Mouse (Mus musculus): ENCODE data around the gene Epb41l2. TPM values are rescaled to one million over a fixed set of nuclear protein-coding genes. Genes with fewer than 3 reads are reported as not detected.

The Epb41l2 gene
- polyA plus RNA-seq, 1 experiment from 2014 or later = 41.3 TPM

DNA sequence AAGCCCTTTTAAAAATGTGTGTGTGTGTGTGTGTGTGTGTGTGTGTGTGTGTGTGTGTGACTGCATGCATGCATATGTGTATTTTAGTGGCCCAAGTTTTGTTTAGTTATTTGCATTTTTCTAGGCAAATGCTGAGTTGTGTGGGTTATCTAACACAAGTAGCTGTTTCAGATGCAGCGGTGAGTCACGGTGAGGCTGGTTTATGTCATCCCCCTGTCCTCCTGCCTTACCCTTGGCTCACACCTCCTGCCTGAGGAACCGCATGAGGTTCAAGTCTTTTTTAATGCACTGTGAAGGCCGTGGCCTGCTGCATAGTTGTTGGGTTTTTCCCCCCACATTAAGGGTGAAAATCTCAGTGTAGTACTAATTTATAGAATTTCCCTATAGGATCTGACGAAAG, 73.3 kb downstream of the Epb41l2 start:
- H3K27me3 ChIP-seq = no peaks in the 10 kb centered on the region
- no peak for TF ChIP-seq CTCF (IDR thresholded peaks at IDR 0.05)

DNA sequence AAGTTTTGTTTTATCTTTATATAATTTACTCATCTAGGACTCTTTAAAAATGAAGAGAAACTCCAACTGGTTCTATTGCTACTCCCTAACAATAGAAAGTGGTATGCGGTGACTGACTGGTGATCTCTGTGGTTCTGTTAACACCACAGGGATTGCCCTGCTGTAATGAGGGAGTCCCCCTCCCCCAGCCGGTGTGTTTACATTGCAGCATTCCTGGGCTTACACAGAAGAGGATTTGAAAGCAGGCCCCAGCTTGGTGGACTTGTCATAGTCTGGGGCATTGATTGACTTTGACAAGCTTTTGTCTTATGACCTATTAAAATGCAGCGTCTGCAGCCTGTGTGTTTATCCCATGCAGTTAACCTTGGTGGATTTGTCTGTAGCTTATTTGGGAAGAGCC, 73.9 kb downstream of the Epb41l2 start:
- ChIA-PET POLR2A (no interaction called here), CTCF (interaction anchor here (0.9 to 1.2 kb wide), 3 partner anchors 16 to 44 kb away, joined by 3 to 4 read pairs (median 4); no protein-coding TSS in a partner anchor)
- ATAC-seq (peak; percentile 67), DNase-seq (ENCODE audit: low read depth, low spot score) (no peak)
- no peak for TF ChIP-seq CTCF (IDR thresholded peaks at IDR 0.05)
- in situ Hi-C loops (cut with MboI; ENCODE audit: low pct_unique_long_range_greater_than_20kb) = no loop called here
- no peaks in the 10 kb centered on the region for H3K27me3 ChIP-seq

More for the DNA sequence above, 73.3 kb downstream of the Epb41l2 start:
- ChIA-PET CTCF (interaction anchor here (1.2 kb wide), 1 partner anchor 32 kb away, joined by 4 read pairs; no protein-coding TSS in a partner anchor), POLR2A (no interaction called here)
- peak; percentile 78 for ATAC-seq
- DNase-seq (ENCODE audit: low read depth, low spot score) = no peak
- in situ Hi-C loops (cut with MboI; ENCODE audit: low pct_unique_long_range_greater_than_20kb) = no loop called here

DNA sequence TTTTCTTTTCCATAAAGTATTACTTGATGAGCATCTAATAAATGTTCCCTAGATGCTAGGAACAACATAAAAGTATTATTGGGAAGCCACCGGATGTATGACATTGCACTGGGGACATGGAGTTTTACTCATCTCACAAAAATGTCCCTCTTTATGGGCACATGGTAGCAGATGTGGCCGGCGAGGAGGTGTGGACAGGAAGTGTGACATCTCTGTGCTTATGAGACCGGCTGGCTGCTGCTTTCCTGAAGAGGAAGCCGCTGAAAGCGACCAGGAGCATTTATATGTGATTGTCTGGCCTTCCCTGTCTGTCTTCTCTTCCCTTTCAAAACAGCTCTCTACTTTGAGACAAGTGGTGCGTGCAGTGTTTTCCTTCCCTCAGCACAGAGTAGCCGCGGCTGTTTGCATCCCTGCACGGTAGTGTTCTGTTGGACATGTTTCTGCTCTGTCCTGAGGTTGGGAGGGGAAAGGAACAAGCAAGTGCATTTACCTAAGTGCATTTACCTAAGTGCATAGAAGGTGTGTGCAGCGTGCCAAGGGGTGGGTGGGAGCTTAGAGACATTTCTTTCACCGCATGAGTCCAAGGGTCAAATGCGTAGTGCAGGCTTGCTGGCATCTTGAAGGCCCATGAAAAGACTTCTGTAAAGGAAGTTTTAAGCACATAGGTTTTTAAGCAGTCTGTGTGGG, 74.9 kb downstream of the Epb41l2 start:
- in situ Hi-C loops (cut with MboI; ENCODE audit: low pct_unique_long_range_greater_than_20kb) = no loop called here
- ChIA-PET CTCF (interaction anchor here (0.9 to 1.1 kb wide), 2 partner anchors 15 to 44 kb away, joined by 3 to 4 read pairs; no protein-coding TSS in a partner anchor), POLR2A (no interaction called here)
- ATAC-seq (no peak), DNase-seq (ENCODE audit: low read depth, low spot score) (no peak)
- no peaks in the 10 kb centered on the region for H3K27me3 ChIP-seq
- no peak for TF ChIP-seq CTCF (IDR thresholded peaks at IDR 0.05)

DNA sequence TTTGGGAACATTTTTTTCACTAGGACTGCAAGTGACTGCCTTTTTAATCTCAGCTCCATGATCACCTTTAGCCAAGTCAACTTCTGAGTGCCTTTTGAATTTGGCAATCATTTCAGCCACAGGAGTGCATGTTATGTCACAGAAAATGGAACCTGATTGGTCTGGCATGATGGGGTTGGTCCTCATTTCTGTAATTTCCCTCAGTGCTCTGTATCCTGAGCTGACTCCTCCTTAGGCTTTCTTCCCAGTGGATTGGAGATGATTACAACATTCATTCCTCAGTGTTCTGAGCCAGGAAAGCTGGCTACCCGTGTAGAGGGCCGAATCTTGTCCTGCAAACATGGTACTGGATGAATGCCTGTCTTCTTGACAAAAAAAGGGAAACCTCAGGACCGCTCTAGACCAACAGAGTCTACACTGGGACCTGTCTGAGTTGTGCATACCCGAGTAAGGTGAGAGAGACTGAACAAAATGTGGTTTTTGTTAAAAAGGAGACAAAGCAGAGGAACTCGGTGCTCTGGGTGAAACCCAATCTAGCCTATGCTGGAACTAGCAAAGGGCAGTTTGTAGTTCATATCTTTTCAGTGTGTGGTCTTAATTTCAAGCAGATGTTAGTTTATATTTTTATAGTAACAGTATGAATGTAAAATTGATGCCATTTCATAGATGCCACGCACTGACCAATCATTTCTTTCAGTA, 77.3 kb downstream of the Epb41l2 start:
- no peaks in the 10 kb centered on the region for H3K27me3 ChIP-seq
- POLR2A ChIA-PET = interaction anchor here (1.1 kb wide), 1 partner anchor 26 kb away, joined by 3 read pairs; no protein-coding TSS in a partner anchor
- ATAC-seq (no peak), DNase-seq (ENCODE audit: low read depth, low spot score) (no peak)
- no peak for TF ChIP-seq CTCF (IDR thresholded peaks at IDR 0.05)
- in situ Hi-C loops (cut with MboI; ENCODE audit: low pct_unique_long_range_greater_than_20kb) = no loop called here
- CTCF ChIA-PET = interaction anchor here (1.0 kb wide), 1 partner anchor 8 kb away, joined by 3 read pairs; no protein-coding TSS in a partner anchor

DNA sequence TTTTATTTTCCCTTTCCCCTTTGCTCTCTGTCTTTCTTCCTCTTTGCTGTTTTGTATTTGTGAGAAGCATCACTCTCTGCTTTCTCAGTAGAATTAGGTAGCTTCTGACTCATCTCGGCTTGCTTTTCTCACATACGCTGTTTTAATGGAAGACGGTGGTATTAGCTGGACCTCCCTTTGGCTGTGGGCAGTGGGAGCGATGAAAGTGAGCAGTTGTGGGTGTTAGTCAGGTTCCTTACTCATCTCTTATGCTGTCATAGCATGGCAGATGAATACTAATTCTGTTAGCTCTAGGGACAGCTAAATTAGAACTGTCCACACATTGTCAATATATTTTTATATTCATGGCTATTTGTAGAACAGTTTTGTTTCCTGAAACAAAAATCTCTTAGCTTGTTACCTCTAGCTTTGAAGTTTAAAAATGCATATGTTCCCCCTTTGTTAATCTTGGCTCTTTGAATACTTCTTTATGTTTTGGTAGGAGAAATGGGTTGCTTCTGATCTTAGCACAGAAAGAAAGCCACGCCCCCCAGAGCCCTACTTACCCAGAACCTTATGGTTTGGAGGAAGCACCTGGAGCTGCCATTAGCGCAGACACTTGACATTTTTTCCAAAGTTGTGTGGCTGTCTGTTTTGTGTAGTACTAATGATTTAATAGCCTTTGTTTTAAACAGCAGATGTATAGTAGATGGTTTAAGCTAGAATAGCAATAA, 78.1 kb downstream of the Epb41l2 start:
- no peak for TF ChIP-seq CTCF (IDR thresholded peaks at IDR 0.05)
- in situ Hi-C loops (cut with MboI; ENCODE audit: low pct_unique_long_range_greater_than_20kb) = no loop called here
- ATAC-seq = no peak
- no peak for DNase-seq (ENCODE audit: low read depth, low spot score)
- POLR2A ChIA-PET = interaction anchor here (1.1 kb wide), 1 partner anchor 25 kb away, joined by 3 read pairs; no protein-coding TSS in a partner anchor
- H3K27me3 ChIP-seq = no peaks in the 10 kb centered on the region
- CTCF ChIA-PET = interaction anchor here (0.6 to 1.3 kb wide), 5 partner anchors 9 to 1048 kb away, joined by 3 to 4 read pairs (median 3); no protein-coding TSS in a partner anchor

DNA sequence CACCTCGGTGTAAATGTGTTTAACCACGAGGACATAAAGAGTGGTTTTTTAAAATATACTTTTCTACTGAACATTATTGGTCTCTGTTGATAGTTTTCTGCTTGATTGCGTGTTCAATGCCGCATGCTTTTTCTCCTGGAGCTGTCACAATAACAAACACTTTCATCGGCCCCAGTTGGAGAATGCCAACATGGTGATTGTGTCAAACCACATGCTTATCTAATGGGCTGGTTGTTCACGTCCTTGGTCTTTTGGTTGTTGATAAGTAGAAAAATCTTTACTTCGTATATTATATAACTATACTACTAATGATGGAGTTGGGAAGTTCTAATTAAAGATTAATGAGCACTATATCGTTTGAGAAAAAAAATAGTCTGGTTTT, 78.7 kb downstream of the Epb41l2 start:
- no peak for TF ChIP-seq CTCF (IDR thresholded peaks at IDR 0.05)
- ChIA-PET CTCF (interaction anchor here (0.6 to 1.3 kb wide), 4 partner anchors 23 to 1048 kb away, joined by 3 to 4 read pairs (median 3); no protein-coding TSS in a partner anchor), POLR2A (no interaction called here)
- no peaks in the 10 kb centered on the region for H3K27me3 ChIP-seq
- no peak for ATAC-seq
- in situ Hi-C loops (cut with MboI; ENCODE audit: low pct_unique_long_range_greater_than_20kb) = no loop called here
- DNase-seq (ENCODE audit: low read depth, low spot score) = no peak

DNA sequence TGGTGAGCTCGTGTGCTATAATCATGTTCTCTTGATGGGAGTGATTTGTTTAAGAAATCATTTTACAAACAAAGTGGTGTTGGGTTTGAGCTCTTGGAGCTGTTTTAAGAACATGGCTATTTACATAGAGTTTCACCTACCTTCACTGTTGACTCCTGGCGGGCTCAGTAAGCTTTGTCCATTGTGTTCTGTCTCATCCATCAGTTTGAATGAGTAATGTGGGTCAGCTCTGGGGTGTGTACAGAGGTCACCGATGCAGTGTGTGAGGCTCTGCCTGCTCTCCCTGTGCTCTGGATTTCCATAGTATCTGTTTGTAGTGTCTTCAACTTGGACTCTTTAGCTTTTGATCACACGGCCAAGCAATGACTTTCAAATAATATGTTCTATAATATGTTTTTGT, 79.6 kb downstream of the Epb41l2 start:
- ChIA-PET CTCF (interaction anchor here (1.0 to 1.6 kb wide), 3 partner anchors 10 to 42 kb away, joined by 3 to 6 read pairs (median 4); no protein-coding TSS in a partner anchor), POLR2A (no interaction called here)
- no peak for DNase-seq (ENCODE audit: low read depth, low spot score)
- ATAC-seq = no peak
- no peak for TF ChIP-seq CTCF (IDR thresholded peaks at IDR 0.05)
- H3K27me3 ChIP-seq = no peaks in the 10 kb centered on the region
- in situ Hi-C loops (cut with MboI; ENCODE audit: low pct_unique_long_range_greater_than_20kb) = no loop called here

DNA sequence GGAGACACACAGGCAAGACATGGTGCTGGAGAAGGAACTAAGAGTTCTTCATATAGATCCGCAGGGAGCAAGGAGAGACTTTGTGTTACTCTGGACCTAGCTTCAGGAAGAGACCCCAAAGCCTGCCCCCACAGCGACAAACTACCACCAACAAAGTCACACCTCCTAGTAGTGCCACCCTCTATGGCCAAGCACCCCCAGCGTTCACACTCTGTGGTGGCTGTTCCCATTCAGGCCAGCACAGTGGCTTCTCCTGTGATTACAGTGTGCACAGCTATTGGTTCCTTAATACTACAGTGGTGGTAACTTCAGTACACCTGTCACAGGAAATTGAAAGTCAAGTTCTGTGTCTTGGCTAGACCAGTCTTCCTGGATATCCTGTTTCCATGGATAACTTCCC, 80.3 kb downstream of the Epb41l2 start:
- TF ChIP-seq CTCF (IDR thresholded peaks at IDR 0.05) = no peak
- in situ Hi-C loops (cut with MboI; ENCODE audit: low pct_unique_long_range_greater_than_20kb) = no loop called here
- DNase-seq (ENCODE audit: low read depth, low spot score) (no peak), ATAC-seq (no peak)
- ChIA-PET CTCF (interaction anchor here (1.2 to 1.6 kb wide), 2 partner anchors 9 to 42 kb away, joined by 4 to 6 read pairs; no protein-coding TSS in a partner anchor), POLR2A (no interaction called here)
- no peaks in the 10 kb centered on the region for H3K27me3 ChIP-seq

DNA sequence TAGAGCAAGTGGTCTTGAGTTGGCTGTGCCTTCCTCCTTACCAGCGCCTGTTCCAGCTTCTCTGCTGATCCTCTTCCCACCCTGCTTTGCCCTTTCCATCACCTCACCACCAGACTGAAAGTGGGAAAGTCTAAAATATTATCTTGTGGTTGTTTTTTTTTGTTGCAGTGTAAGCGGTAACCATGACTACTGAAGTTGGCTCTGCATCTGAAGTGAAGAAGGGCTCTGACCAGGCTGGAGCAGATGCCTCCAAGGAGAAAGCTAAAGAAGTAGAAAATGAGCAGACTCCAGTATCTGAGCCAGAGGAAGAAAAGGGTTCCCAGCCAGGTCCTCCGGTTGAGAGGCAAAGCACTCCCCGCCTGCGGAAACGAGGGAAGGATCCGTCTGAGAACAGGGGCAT, 81.8 kb downstream of the Epb41l2 start:
- ATAC-seq (no peak), DNase-seq (ENCODE audit: low read depth, low spot score) (no peak)
- TF ChIP-seq CTCF (IDR thresholded peaks at IDR 0.05) = no peak
- in situ Hi-C loops (cut with MboI; ENCODE audit: low pct_unique_long_range_greater_than_20kb) = no loop called here
- ChIA-PET POLR2A (interaction anchor here (1.0 kb wide), 1 partner anchor 144 kb away, joined by 3 read pairs; no protein-coding TSS in a partner anchor), CTCF (interaction anchor here (0.9 to 1.1 kb wide), 2 partner anchors 9 to 25 kb away, joined by 3 read pairs; no protein-coding TSS in a partner anchor)
- no peaks in the 10 kb centered on the region for H3K27me3 ChIP-seq

DNA sequence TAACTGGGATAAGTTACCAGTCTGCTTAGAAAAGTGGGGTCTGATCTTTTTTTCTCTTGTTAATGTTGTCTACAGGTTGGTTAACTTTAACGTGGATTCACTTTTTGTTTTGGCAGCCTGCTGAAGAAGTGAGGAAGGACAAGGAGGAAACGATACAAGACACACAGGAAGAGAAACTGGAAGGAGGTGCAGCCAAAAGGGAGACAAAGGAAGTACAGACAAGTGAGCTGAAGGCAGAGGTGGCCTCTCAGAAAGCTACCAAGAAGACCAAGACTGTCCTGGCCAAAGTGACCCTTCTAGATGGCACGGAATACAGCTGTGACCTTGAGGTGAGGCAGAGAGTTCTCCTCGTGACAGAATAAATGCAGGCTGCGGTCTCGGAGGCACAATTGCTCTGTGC, 84.0 kb downstream of the Epb41l2 start:
- ChIA-PET CTCF (interaction anchor here (1.6 kb wide), 1 partner anchor 174 kb away, joined by 4 read pairs; no protein-coding TSS in a partner anchor), POLR2A (no interaction called here)
- no peak for TF ChIP-seq CTCF (IDR thresholded peaks at IDR 0.05)
- ATAC-seq = no peak
- in situ Hi-C loops (cut with MboI; ENCODE audit: low pct_unique_long_range_greater_than_20kb) = no loop called here
- no peak for DNase-seq (ENCODE audit: low read depth, low spot score)
- no peaks in the 10 kb centered on the region for H3K27me3 ChIP-seq
